20 mouse cellular contexts compared by ENCODE assay signal in genomic region chr2:138120131-138120530, GRCm38 (mm10).
DNase-seq lines count a peak whose midpoint lies in the region; TF ChIP-seq lines count a peak whose summit lies in the region.
"Had no signal": no experiment of that assay in that cellular context is flagged by ENCODE, and none has a peak within 500 bp of the region (broad histone marks: within the 10 kb centered on the region; RNA-seq: fewer than 3 reads in every experiment).

No protein-coding gene starts in this region.

- TF ChIP-seq POLR2A in brain, embryonic 14.5 days (IDR thresholded peaks at IDR 0.05; ENCODE audit: borderline replicate concordance, extremely low read depth, insufficient read depth, insufficient read length, poor library complexity, severe bottlenecking), result no peak

- H3K4me3 ChIP-seq in layer of hippocampus, adult 2 months, result no peak overlapping the region
- H3K4me3 ChIP-seq: embryonic facial prominence, embryonic 10.5 days; forebrain, embryonic 12.5 days; limb, embryonic 13.5 days; liver, embryonic 15.5 days; megakaryocyte, embryonic 14.5 days; myocyte had no signal

- peak overlapping the region; percentile 56 for H3K27ac ChIP-seq in layer of hippocampus, adult 2 months
- H3K27ac ChIP-seq: embryonic facial prominence, embryonic 10.5 days; forebrain, embryonic 12.5 days; limb, embryonic 13.5 days; liver, embryonic 15.5 days had no signal

- no peak for TF ChIP-seq CTCF in layer of hippocampus, adult 2 months (conservative IDR thresholded peaks at IDR 0.05)
- no peak for TF ChIP-seq CTCF in brain, embryonic 14.5 days (IDR thresholded peaks at IDR 0.05; ENCODE audit: borderline replicate concordance, extremely low read depth, insufficient read depth, insufficient read length)

- DNase-seq in layer of hippocampus, adult 2 months (ENCODE audit: low spot score in 2 of 2), result peak; percentile 15 to 41
- DNase-seq in layer of hippocampus, postnatal 25 days (ENCODE audit: extremely low spot score in 1 of 2, low spot score in 1 of 2), result no peak
- peak; percentile 21 to 31 for DNase-seq in right cerebral cortex, adult 2 months (ENCODE audit: low spot score in 2 of 2)
- DNase-seq in right cerebral cortex, postnatal 36 days (ENCODE audit: low spot score in 2 of 2), result no peak
- DNase-seq in brain, embryonic 14.5 days (ENCODE audit: low read depth), result peak; percentile 29
- DNase-seq in liver, result no peak
- no peak for DNase-seq in thymus, adult 18-20 months
- DNase-seq: adrenal gland, postnatal 25 days; cerebellum, adult 18-20 months; cerebellum, postnatal 36 days; heart, postnatal 10 days; kidney, adult 18-20 months; kidney, postnatal 10 days; thymus, postnatal 25 days had no signal

Comparison
In these comparisons a context has a peak if more than half of its experiments do, and no peak if none do; other contexts are left out.
1. DNase-seq: peak in layer of hippocampus, adult 2 months (2 of 2), right cerebral cortex, adult 2 months (2 of 2) and brain, embryonic 14.5 days (single experiment); none in layer of hippocampus, postnatal 25 days (0 of 2), right cerebral cortex, postnatal 36 days (0 of 2), liver (single experiment) and thymus, adult 18-20 months (0 of 2).